Mouse (Mus musculus) heart, embryonic 12.5 days (tissue): Measurements from ENCODE around the gene Tacr3. TPM values are rescaled to one million over a fixed set of nuclear protein-coding genes. Genes with fewer than 3 reads are reported as not detected.

Source experiments
- ATAC-seq: fragments of 200-750 bp; cut with Nextera tagmentation; 2 replicates; pipeline ENCODE4 v1.8.0; 2017; ENCODE audit warnings: moderate TSS enrichment, moderate library complexity; ENCODE audit not compliant: insufficient number of reproducible peaks, low FRiP score
- H3K27ac ChIP-seq: fragments of 300-500 bp; sonication (generic); 2 replicates; pipeline ENCODE4 v1.5.1; 2016; ENCODE audit warnings: mild to moderate bottlenecking, moderate library complexity; ENCODE audit not compliant: poor library complexity, severe bottlenecking
- H3K27me3 ChIP-seq: fragments of 300-500 bp; sonication (generic); replicated peaks from 2 replicates; pipeline ENCODE4 v1.6.1; 2016; ENCODE audit warnings: mild to moderate bottlenecking, moderate library complexity
- H3K36me3 ChIP-seq: fragments of 300-500 bp; sonication (generic); 2 replicates; pipeline ENCODE4 v1.6.1; 2016; ENCODE audit warnings: mild to moderate bottlenecking, moderate library complexity
- H3K4me1 ChIP-seq: fragments of 300-500 bp; sonication (generic); replicated peaks from 2 replicates; pipeline ENCODE4 v1.6.1; 2016; ENCODE audit warnings: mild to moderate bottlenecking
- H3K4me2 ChIP-seq: fragments of 300-500 bp; sonication (generic); 2 replicates; pipeline ENCODE4 v1.6.1; 2016; ENCODE audit warnings: mild to moderate bottlenecking, moderate library complexity
- H3K4me3 ChIP-seq: fragments of 300-500 bp; sonication (generic); 2 replicates; pipeline ENCODE4 v1.5.1; 2016; ENCODE audit warnings: mild to moderate bottlenecking
- H3K9ac ChIP-seq: fragments of 300-500 bp; sonication (generic); 2 replicates; pipeline ENCODE4 v1.6.1; 2016; ENCODE audit warnings: mild to moderate bottlenecking, moderate library complexity
- H3K9me3 ChIP-seq: fragments of 300-500 bp; sonication (generic); replicated peaks from 2 replicates; pipeline ENCODE4 v1.6.1; 2016; ENCODE audit warnings: mild to moderate bottlenecking, moderate library complexity
- WGBS: fragments of 180-500 bp; shearing (Covaris S2); methylation state at CpG from one replicate; pipeline ENCODE4 v1.1.7; 2016; 5-methylcytosine and 5-hydroxymethylcytosine counted together
- polyA plus RNA-seq: library from polyadenylated mRNA; unstranded; fragments of >200 nt; fragmentation: Nextera tagmentation; extraction: Ambion mirVana; gene quantifications from 2 replicates; pipeline ENCODE4 v1.2.1, GENCODE M21; 2016

Tacr3 gene
- polyA plus RNA-seq, 1 experiment from 2014 or later, result not detected

GRCm38 (mm10) chr3:134980140-134980539 is 151.3 kb downstream of the Tacr3 start:
- Histone ChIP-seq H3K36me3 (no peaks in the 10 kb centered on the region), H3K4me3 (no peak overlapping the region), H3K27ac (no peak overlapping the region), H3K4me1 (no peaks in the 10 kb centered on the region), H3K4me2 (no peak overlapping the region), H3K9me3 (no peaks in the 10 kb centered on the region), H3K27me3 (no peaks in the 10 kb centered on the region), H3K9ac (no peak overlapping the region)
- ATAC-seq, result no peak
- 75% methylated on average over 3 of the region's 3 CpGs for WGBS
